Mouse (Mus musculus): ENCODE data around the gene Tmem267. TPM values are rescaled to one million over a fixed set of nuclear protein-coding genes. Genes with fewer than 3 reads are reported as not detected.

The Tmem267 gene
- polyA plus RNA-seq (2012; ENCODE audit: insufficient read depth, insufficient read length, missing spikeins): 3.4 and 4.4 TPM in 2 replicates

DNA sequence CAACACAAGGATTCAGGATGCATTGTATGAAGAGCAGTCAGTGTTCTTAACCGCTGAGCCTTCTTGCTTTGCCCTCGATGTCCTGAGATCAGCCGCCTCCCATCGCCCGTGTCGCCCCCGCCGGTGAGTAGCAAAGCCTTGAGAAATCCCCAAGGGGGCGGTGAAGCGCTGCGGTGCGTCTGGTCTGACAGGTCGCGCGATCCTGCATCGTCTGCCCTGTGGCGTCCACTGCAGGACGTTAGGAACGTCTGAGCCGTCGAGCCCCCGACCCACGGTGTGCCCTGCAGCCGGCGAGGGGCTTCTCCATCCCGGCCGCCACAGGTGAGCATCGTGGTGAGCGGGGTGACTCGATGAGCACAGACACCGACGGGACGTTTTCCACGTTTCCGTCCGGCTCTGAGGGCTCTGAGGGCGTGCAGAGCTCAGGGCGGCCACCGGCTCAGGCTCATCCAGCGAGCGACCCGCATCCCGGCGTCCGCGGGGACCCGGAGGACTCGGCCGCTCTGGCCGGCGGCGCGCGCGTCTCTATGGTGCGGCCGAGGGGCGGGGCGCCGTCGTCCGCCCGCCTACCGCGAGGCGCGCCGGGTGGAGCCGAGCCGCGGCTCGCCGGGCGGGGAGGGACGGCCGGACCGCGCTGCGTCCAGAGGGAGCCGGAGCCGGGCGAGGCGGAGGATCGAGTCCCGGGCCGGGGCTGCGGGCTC lies at the start of gene Tmem267, which contains the start of gene 3110070M22Rik:
Gene Tmem267 (plus strand): TSS at position 160 of the 701 bp plus-strand sequence.
Gene 3110070M22Rik (minus strand): TSS at position 504 of the 701 bp plus-strand sequence.
- H3K27ac ChIP-seq (ENCODE audit: insufficient read depth, low read depth, low read length): no peak within 1 kb of the TSS

DNA sequence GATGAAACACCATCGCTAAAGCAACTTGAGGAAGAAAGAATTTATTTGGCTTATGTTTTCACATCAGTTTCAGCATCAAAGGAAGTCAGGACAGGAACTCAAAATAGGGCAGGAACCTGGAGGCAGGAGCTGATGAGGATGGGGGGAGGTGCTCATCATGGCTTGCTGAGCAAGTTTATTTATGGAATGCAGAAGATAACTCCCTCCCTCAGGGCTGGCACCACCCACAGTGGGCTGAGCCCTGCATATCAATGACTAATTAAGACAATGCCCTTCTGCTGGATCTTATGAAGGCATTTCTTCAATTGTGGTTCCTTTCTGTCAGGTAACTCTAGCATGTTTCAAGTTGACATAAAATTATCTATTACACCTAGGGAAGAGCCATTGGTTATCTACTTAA lies 45.6 kb upstream of the Tmem267 start:
- TF ChIP-seq POLR2A (IDR thresholded peaks at IDR 0.05; ENCODE audit: borderline replicate concordance, low read depth, low read length): no peak
- no peak for TF ChIP-seq CTCF (IDR thresholded peaks at IDR 0.05; ENCODE audit: low read depth, low read length)
- Histone ChIP-seq H3K4me1 (ENCODE audit: control insufficient read depth, insufficient read depth, low read length) (peaks cover 14% of the 10 kb centered on the region), H3K27ac (ENCODE audit: insufficient read depth, low read depth, low read length) (no peak overlapping the region), H3K4me3 (ENCODE audit: insufficient read depth, low read length) (no peak overlapping the region)

More for the DNA sequence above, at the start of gene Tmem267, which contains the start of gene 3110070M22Rik:
- TF ChIP-seq POLR2A (IDR thresholded peaks at IDR 0.05; ENCODE audit: borderline replicate concordance, low read depth, low read length): no peak
- TF ChIP-seq CTCF (IDR thresholded peaks at IDR 0.05; ENCODE audit: low read depth, low read length): no peak
- no peak within 1 kb of the TSS; the same call in 1 of the 2 replicates for H3K4me3 ChIP-seq (ENCODE audit: insufficient read depth, low read length)
- no peaks in the 10 kb centered on the region for H3K4me1 ChIP-seq (ENCODE audit: control insufficient read depth, insufficient read depth, low read length)

DNA sequence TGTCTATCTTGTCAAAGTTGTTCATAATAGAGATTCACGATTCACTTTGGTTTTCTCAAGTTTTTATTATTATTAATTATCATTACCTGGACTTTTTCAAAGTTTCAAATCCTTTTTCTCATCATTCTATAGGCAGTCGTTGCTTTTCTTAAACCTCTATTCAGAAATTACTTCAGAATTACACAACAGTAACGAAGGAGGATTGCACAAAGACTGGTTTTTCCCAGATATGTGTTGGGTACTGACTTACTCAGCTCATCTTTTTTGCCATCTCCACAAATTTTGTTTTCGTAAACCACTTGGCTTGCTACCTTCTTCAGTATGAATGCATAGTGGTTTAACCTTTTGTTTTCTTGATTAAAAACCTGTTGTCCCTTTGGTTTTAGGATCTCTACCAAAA lies 34.3 kb upstream of the Tmem267 start:
- no peak overlapping the region for H3K27ac ChIP-seq (ENCODE audit: insufficient read depth, low read depth, low read length)
- no peak for TF ChIP-seq CTCF (IDR thresholded peaks at IDR 0.05; ENCODE audit: low read depth, low read length)
- TF ChIP-seq POLR2A (IDR thresholded peaks at IDR 0.05; ENCODE audit: borderline replicate concordance, low read depth, low read length): no peak
- H3K4me3 ChIP-seq (ENCODE audit: insufficient read depth, low read length): no peak overlapping the region
- peaks cover 4% of the 10 kb centered on the region for H3K4me1 ChIP-seq (ENCODE audit: control insufficient read depth, insufficient read depth, low read length)

DNA sequence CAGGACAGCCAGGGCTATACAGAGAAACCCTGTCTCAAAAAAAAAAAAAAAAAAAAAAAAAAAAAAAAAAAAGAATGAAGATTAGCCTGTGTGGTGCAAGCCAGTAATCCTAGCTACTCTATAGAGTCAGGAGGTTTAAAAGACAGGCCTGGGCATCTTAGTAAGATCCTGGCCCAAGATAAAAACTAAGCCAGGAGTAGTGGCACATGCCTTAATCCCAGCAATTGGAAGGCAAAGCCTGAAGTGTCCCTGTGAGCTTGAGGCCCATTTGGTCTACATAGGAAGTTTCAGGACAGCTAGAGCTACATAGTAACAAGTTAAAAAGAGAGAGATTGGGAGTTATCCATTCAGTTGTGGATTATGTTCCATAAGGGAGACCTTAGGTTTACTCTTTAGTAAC lies 32.8 kb upstream of the Tmem267 start:
- TF ChIP-seq CTCF (IDR thresholded peaks at IDR 0.05; ENCODE audit: low read depth, low read length) (no peak), POLR2A (IDR thresholded peaks at IDR 0.05; ENCODE audit: borderline replicate concordance, low read depth, low read length) (no peak)
- Histone ChIP-seq H3K27ac (ENCODE audit: insufficient read depth, low read depth, low read length) (no peak overlapping the region), H3K4me3 (ENCODE audit: insufficient read depth, low read length) (no peak overlapping the region), H3K4me1 (ENCODE audit: control insufficient read depth, insufficient read depth, low read length) (peaks cover 4% of the 10 kb centered on the region)

DNA sequence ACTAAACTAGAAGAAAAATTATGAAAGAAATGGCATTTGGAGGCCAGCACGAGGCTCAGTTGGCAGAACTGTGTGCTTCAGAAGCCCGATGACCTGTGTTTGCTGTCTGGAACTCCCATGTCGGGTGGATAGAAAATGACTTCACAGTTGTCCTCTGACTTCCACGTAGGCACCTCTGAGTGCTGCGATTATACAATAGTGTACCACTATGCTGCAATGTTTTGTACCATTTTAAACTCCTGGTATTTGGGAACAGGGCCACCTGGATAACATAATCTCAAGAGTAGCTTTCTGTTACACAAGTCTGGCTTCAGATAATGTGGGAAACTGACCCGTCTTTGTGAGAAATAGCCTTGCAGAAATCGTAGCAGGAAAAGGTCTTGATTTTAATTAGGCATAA lies 31.5 kb upstream of the Tmem267 start:
- TF ChIP-seq CTCF (IDR thresholded peaks at IDR 0.05; ENCODE audit: low read depth, low read length): no peak
- no peak for TF ChIP-seq POLR2A (IDR thresholded peaks at IDR 0.05; ENCODE audit: borderline replicate concordance, low read depth, low read length)

DNA sequence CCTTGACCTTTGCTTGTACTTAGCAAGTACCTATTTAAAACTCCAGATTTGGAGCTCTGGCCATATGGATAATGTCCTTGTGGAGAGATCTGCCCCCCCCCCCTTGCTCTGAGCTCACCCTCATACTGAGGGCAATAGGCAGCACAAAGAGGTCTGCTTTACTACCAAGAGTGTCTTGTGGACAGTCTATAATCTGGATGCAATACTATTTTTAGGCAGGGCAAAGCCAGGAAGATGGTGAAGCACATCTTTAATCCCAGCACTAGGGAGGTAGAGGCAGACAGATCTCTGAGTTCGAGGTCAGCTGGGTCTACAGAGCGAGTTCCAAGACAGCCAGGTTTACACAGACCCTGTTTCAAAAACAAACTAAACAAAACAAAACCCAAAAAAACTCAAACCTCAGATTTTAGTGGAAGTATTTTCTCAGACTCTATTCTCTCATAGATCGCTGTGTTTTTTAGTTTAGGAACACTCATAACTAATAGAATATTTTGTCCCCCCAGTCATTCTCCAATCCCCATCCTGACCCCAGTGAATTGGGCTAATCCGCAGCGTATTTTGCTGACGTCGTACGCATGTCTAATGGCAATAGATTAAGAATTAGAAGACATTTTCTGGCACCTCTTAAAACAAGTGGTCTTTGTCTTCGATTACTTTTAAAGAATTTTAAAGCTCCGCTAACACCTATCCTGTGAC lies 25.8 kb upstream of the Tmem267 start:
- H3K4me1 ChIP-seq (ENCODE audit: control insufficient read depth, insufficient read depth, low read length): peaks cover 5% of the 10 kb centered on the region
- H3K27ac ChIP-seq (ENCODE audit: insufficient read depth, low read depth, low read length): peak overlapping the region; percentile 82
- peak overlapping the region; percentile 86 for H3K4me3 ChIP-seq (ENCODE audit: insufficient read depth, low read length)
- TF ChIP-seq POLR2A (IDR thresholded peaks at IDR 0.05; ENCODE audit: borderline replicate concordance, low read depth, low read length): no peak
- no peak for TF ChIP-seq CTCF (IDR thresholded peaks at IDR 0.05; ENCODE audit: low read depth, low read length)

More for the DNA sequence above, 31.5 kb upstream of the Tmem267 start:
- Histone ChIP-seq H3K4me1 (ENCODE audit: control insufficient read depth, insufficient read depth, low read length) (peaks cover 4% of the 10 kb centered on the region), H3K27ac (ENCODE audit: insufficient read depth, low read depth, low read length) (no peak overlapping the region), H3K4me3 (ENCODE audit: insufficient read depth, low read length) (no peak overlapping the region)

DNA sequence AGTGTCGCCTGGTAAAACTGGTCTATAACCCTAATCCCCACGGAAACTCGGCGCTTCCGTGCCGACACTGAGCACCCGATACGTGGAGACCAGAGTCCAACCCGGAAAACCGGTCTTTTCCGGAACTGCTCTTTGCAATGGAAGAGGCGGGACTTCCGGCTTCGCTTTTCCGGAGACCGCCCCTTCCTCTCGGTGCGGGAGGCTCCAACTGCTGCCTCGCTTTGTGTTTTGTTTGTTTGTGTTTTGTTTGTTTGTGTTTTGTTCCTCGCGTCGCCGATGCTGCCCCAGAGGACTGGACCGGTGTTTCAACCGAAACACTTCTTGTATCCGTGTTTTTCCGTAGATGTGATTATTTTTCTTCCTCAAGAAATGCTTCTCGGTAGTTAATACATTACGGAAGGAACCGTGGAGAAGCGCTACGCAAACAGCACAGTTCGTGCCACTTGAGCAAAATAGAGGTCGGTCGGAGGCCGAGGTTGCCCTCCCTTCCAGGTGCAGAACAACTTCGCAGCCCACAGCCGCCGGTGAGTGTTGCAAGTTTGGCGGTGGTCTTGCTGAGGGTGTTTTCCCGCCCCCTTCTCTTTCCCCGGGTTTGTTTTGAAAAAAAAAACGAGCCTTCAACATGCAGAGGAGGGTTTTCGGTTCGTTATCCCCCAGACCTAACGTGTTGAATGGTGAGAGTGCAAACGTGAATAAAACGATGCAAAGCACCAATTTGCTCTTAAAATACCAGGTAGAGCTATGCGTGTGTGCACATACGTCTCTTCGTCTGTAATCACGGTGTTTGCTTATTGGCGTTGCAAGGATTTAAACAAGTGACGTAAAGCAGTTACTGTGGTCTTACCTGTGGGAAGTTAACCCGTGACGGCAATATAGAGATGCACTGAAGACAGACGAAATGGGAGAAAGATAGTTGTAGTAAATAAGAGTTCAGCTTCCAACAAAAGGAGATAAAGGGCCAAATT lies 25.0 kb upstream of the Tmem267 start, which contains the start of gene 4833420G17Rik:
Gene 4833420G17Rik (plus strand): TSS at position 173 of the 965 bp plus-strand sequence.
- TF ChIP-seq POLR2A (IDR thresholded peaks at IDR 0.05; ENCODE audit: borderline replicate concordance, low read depth, low read length) (peak; percentile 86; the same call in 1 of the 2 replicates), CTCF (IDR thresholded peaks at IDR 0.05; ENCODE audit: low read depth, low read length) (no peak)
- Histone ChIP-seq H3K4me3 (ENCODE audit: insufficient read depth, low read length) (peak within 1 kb of the TSS; percentile 86), H3K27ac (ENCODE audit: insufficient read depth, low read depth, low read length) (peak within 1 kb of the TSS; percentile 82)

DNA sequence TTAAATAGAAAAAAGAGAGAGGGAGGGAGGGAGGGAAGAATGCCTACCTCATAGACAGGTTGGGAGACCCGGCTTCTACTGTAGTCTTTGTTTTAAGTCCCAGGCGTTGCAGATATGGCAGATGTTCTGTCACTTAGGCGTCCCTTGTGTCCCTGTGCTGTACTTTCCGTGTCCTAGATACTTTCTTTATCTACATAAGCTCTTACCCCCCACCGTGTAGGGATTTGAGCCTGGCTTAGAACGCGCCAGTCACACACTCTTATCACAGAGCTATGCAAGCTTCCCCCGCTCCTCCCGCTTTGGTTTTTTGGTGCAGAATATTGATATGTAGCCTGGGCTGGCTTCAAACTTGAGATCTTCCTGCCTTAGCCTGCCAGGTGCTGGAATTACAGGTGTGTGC lies 11.2 kb upstream of the Tmem267 start:
- Histone ChIP-seq H3K4me3 (ENCODE audit: insufficient read depth, low read length) (no peak overlapping the region), H3K4me1 (ENCODE audit: control insufficient read depth, insufficient read depth, low read length) (no peaks in the 10 kb centered on the region), H3K27ac (ENCODE audit: insufficient read depth, low read depth, low read length) (no peak overlapping the region)
- no peak for TF ChIP-seq POLR2A (IDR thresholded peaks at IDR 0.05; ENCODE audit: borderline replicate concordance, low read depth, low read length)
- no peak for TF ChIP-seq CTCF (IDR thresholded peaks at IDR 0.05; ENCODE audit: low read depth, low read length)

More for the DNA sequence above, 25.0 kb upstream of the Tmem267 start, which contains the start of gene 4833420G17Rik:
- peaks cover 11% of the 10 kb centered on the region for H3K4me1 ChIP-seq (ENCODE audit: control insufficient read depth, insufficient read depth, low read length)

DNA sequence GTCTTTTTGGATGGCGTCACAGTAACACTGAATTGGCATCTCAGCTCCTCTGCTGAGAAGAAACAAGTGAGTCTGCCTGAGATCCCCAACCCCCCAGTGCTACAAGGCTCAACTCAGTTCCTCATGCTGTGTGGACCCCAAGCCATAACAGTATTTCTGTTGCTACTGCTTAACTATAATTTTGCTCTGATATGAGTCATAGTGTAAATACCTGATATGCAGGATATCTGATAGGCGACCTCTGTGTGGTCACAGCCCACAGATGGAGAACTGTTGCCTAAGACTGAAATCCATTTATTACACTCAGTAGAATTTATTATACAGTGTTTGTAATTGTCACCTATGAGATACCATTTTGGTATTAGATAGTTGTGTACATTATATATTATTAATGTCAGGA lies 10.1 kb upstream of the Tmem267 start:
- no peak overlapping the region for H3K27ac ChIP-seq (ENCODE audit: insufficient read depth, low read depth, low read length)
- H3K4me1 ChIP-seq (ENCODE audit: control insufficient read depth, insufficient read depth, low read length): no peaks in the 10 kb centered on the region
- no peak overlapping the region for H3K4me3 ChIP-seq (ENCODE audit: insufficient read depth, low read length)
- TF ChIP-seq CTCF (IDR thresholded peaks at IDR 0.05; ENCODE audit: low read depth, low read length) (no peak), POLR2A (IDR thresholded peaks at IDR 0.05; ENCODE audit: borderline replicate concordance, low read depth, low read length) (no peak)
